Mouse (Mus musculus): ENCODE results near the gene Psmd11. TPM values are rescaled to one million over a fixed set of nuclear protein-coding genes. Genes with fewer than 3 reads are reported as not detected.
A peak's percentile ranks its signal among the peaks of the same experiment; 100 is the strongest.

Psmd11 gene
- total and polyA plus RNA-seq, 3 experiments, result 51.3 to 107 (median 98.4) TPM

DNA sequence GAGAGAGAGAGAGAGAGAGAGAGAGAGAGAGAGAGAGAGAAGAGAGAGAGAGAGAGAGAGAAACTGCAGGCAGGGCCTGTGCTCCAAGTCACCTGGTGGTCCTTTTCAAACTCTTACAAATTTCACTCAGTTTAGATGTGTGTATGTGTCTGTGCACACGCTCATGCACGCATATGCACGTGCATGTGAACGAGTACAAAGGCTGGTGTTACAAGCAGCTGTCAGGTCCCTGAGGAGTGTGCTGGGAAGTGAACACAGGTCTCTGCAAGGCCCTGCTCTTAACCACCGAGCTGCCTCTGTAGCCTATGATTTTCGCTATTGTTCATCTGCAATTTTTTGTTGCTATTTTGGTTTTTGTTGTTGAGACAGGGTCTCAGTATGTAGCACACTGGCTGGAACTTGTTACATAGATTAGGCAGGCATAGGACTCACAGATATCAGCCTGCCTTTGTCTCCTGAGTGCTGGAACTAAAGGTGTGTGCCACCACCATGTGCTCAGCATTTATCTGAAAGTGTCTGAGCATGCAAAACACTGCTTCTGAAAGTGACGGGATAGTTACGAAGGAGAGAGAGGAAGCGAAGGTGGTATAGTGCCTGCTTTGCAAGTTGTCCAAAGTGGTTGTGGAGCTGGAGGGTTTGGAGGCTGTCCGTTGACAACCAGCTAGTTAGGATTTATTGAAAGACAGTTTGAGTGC, 69.0 kb downstream of the Psmd11 start:
- WGBS, result 81% methylated on average over 10 of the region's 10 CpGs
- Histone ChIP-seq H3K79me2 (replicated peaks; ENCODE audit: control insufficient read depth, insufficient read depth, low read length) (no peaks in the 10 kb centered on the region), H3K4me1 (ENCODE audit: control insufficient read depth, insufficient read depth, low read length) (peaks cover 8% of the 10 kb centered on the region), H3K9ac (ENCODE audit: low read depth, low read length) (no peak overlapping the region), H3K27ac (no peak overlapping the region; the same call in 1 of the 2 replicates), H3K27me3 (ENCODE audit: control insufficient read depth, insufficient read depth, low read length) (no peaks in the 10 kb centered on the region), H3K4me3 (no peak overlapping the region), H3K36me3 (ENCODE audit: control insufficient read depth, insufficient read depth, low read length) (no peaks in the 10 kb centered on the region)
- no peak for DNase-seq
- intact Hi-C loops (cut with DNase I), result no loop called here
- no peak for TF ChIP-seq POLR2A (IDR thresholded peaks at IDR 0.05; ENCODE audit: insufficient read depth, low read depth, low read length)
- no peak for TF ChIP-seq EP300 (IDR thresholded peaks at IDR 0.05; ENCODE audit: insufficient read depth, low read depth, low read length)
- no peak for TF ChIP-seq CTCF (IDR thresholded peaks at IDR 0.05)

GRCm38 (mm10) chr11:80498328-80499070, 70.1 kb downstream of the Psmd11 start:
- WGBS, result 57% methylated on average over 11 of the region's 11 CpGs
- Histone ChIP-seq H3K36me3 (ENCODE audit: control insufficient read depth, insufficient read depth, low read length) (no peaks in the 10 kb centered on the region), H3K27me3 (ENCODE audit: control insufficient read depth, insufficient read depth, low read length) (no peaks in the 10 kb centered on the region), H3K79me2 (replicated peaks; ENCODE audit: control insufficient read depth, insufficient read depth, low read length) (no peaks in the 10 kb centered on the region), H3K4me1 (ENCODE audit: control insufficient read depth, insufficient read depth, low read length) (peaks cover 8% of the 10 kb centered on the region), H3K4me3 (no peak overlapping the region), H3K9ac (ENCODE audit: low read depth, low read length) (no peak overlapping the region), H3K27ac (peak overlapping the region; percentile 59)
- no peak for DNase-seq
- intact Hi-C loops (cut with DNase I), result no loop called here
- TF ChIP-seq POLR2A (IDR thresholded peaks at IDR 0.05; ENCODE audit: insufficient read depth, low read depth, low read length) (no peak), CTCF (IDR thresholded peaks at IDR 0.05) (no peak)

DNA sequence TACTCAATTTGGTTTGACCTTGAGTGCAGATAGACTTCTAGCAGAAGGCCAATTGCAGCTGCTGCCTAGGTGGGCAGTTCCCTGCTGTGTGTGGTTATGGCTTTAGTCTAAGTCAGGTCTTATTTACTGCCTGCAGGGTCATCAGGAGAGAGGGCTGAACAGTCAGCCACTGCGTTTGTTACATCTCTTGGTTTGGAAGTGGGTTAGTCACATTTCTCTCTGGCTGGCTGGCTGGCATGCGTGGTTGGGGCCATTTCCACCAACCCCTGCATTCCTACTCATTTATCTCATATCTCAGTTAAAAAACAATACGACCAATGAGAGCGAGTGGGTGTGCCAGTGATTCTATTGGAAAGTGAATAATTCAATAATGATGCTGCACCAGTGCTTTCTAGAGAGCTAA, 71.1 kb downstream of the Psmd11 start:
- H3K36me3 ChIP-seq (ENCODE audit: control insufficient read depth, insufficient read depth, low read length), result no peaks in the 10 kb centered on the region
- H3K79me2 ChIP-seq (replicated peaks; ENCODE audit: control insufficient read depth, insufficient read depth, low read length), result no peaks in the 10 kb centered on the region
- H3K27ac ChIP-seq, result peak overlapping the region; percentile 59
- WGBS, result 66% methylated on average over 4 of the region's 4 CpGs
- H3K4me1 ChIP-seq (ENCODE audit: control insufficient read depth, insufficient read depth, low read length), result peaks cover 8% of the 10 kb centered on the region
- intact Hi-C loops (cut with DNase I), result no loop called here
- TF ChIP-seq POLR2A (IDR thresholded peaks at IDR 0.05; ENCODE audit: insufficient read depth, low read depth, low read length) (no peak), EP300 (IDR thresholded peaks at IDR 0.05; ENCODE audit: insufficient read depth, low read depth, low read length) (no peak), CTCF (IDR thresholded peaks at IDR 0.05) (no peak)
- no peaks in the 10 kb centered on the region for H3K27me3 ChIP-seq (ENCODE audit: control insufficient read depth, insufficient read depth, low read length)
- no peak for DNase-seq
- H3K9ac ChIP-seq (ENCODE audit: low read depth, low read length), result no peak overlapping the region
- H3K4me3 ChIP-seq, result no peak overlapping the region

DNA sequence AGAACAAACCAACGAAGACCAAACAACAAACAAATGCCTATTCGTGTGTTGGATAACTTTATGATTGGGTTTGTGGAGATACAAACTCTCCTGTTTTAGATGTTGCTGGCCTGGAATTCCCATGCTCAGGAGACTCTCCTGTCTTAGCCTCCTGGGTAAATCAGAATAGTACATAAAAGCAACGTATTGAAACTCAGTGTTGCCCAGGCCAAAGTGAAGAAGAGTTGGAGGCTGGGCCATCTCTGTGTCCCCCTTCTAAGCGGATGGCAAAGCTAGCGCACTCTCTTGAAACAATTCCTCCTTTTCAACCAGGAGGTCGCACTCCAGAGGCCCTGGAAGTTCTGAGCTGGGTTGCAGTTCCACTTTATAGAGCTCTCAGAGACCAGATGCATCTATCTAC, 74.9 kb downstream of the Psmd11 start:
- Histone ChIP-seq H3K4me3 (no peak overlapping the region), H3K27ac (no peak overlapping the region), H3K9ac (ENCODE audit: low read depth, low read length) (no peak overlapping the region), H3K4me1 (ENCODE audit: control insufficient read depth, insufficient read depth, low read length) (peaks cover 6% of the 10 kb centered on the region; the same call in 1 of the 2 replicates), H3K27me3 (ENCODE audit: control insufficient read depth, insufficient read depth, low read length) (no peaks in the 10 kb centered on the region), H3K79me2 (replicated peaks; ENCODE audit: control insufficient read depth, insufficient read depth, low read length) (no peaks in the 10 kb centered on the region), H3K36me3 (ENCODE audit: control insufficient read depth, insufficient read depth, low read length) (no peaks in the 10 kb centered on the region)
- 94% methylated on average over 6 of the region's 6 CpGs for WGBS
- no peak for DNase-seq
- no peak for TF ChIP-seq POLR2A (IDR thresholded peaks at IDR 0.05; ENCODE audit: insufficient read depth, low read depth, low read length)
- TF ChIP-seq CTCF (IDR thresholded peaks at IDR 0.05), result no peak
- no peak for TF ChIP-seq EP300 (IDR thresholded peaks at IDR 0.05; ENCODE audit: insufficient read depth, low read depth, low read length)
- intact Hi-C loops (cut with DNase I), result no loop called here

DNA sequence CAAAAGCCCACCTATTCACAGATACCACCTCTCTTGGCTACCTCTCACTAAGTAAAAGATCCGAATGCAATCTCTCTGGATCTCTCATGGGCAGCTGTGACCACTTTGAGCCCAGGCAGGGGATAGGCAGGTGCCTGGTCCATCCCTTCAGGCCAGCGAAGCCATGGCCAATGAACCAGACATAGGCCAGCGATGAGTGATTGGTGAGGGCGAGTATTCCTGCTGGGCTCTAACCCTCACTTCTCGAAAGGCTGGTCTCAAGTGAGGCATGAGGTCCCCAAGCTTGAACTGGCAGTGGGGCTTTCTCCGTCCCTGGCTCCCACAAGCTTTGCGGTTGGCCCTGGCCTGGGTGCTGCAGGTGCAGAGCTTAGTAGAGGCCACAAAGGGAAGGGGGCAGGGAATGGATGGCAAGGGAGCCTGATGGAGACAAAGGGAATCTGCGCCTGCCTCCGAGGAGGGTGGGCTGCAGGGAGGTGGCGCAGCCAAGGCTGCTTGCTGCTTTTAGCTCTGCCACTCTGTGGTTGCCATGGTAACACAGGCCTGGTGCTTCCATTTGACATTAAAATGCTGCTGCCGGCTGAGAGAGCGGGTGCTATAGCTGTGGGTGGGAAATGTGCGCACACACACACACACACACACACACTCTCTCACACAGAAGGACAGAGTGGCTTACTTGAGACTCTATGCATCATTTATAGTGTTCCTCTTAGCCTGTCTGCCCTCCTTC, 75.5 kb downstream of the Psmd11 start:
- no peaks in the 10 kb centered on the region for H3K79me2 ChIP-seq (replicated peaks; ENCODE audit: control insufficient read depth, insufficient read depth, low read length)
- intact Hi-C loops (cut with DNase I), result no loop called here
- 81% methylated on average over 13 of the region's 13 CpGs for WGBS
- H3K4me3 ChIP-seq, result no peak overlapping the region
- TF ChIP-seq POLR2A (IDR thresholded peaks at IDR 0.05; ENCODE audit: insufficient read depth, low read depth, low read length) (no peak), CTCF (IDR thresholded peaks at IDR 0.05) (no peak), EP300 (IDR thresholded peaks at IDR 0.05; ENCODE audit: insufficient read depth, low read depth, low read length) (no peak)
- H3K27ac ChIP-seq, result no peak overlapping the region
- H3K36me3 ChIP-seq (ENCODE audit: control insufficient read depth, insufficient read depth, low read length), result no peaks in the 10 kb centered on the region
- no peak overlapping the region for H3K9ac ChIP-seq (ENCODE audit: low read depth, low read length)
- H3K4me1 ChIP-seq (ENCODE audit: control insufficient read depth, insufficient read depth, low read length), result peaks cover 4% of the 10 kb centered on the region; the same call in 1 of the 2 replicates
- no peak for DNase-seq
- H3K27me3 ChIP-seq (ENCODE audit: control insufficient read depth, insufficient read depth, low read length), result no peaks in the 10 kb centered on the region
